Mouse (Mus musculus) adrenal gland, adult 18-20 months (tissue): ENCODE data around the gene Rab11fip3. TPM values are rescaled to one million over a fixed set of nuclear protein-coding genes. Genes with fewer than 3 reads are reported as not detected.
"Not testable (repeated sequence)": the region's sequence is repeated elsewhere in the genome, so short reads cannot be mapped to it uniquely, and the experiment has no call there.

Source experiments
- DNase-seq, 2 experiments: peaks; one replicate each; pipeline ENCODE4 v3.0.0; 2021 to 2022; ENCODE audit warnings: low spot score in 2 of 2
- total RNA-seq, 2 experiments: library from RNA; stranded (reverse); gene quantifications; 1 replicate in 1 of 2; 2 replicates in 1 of 2; pipeline ENCODE4 v1.2.3; 2021

The Rab11fip3 gene
- total RNA-seq, 2 experiments from 2014 or later, result 22.6 to 24.6 TPM

GRCm38 (mm10) chr17:26042599-26043248 is 26.6 kb downstream of the Rab11fip3 start:
- DNase-seq, result no peak

GRCm38 (mm10) chr17:26041111-26041802 is 28.1 kb downstream of the Rab11fip3 start:
- DNase-seq, result peak; percentile 49 to 52

GRCm38 (mm10) chr17:26040711-26041110 is 28.6 kb downstream of the Rab11fip3 start:
- not testable (repeated sequence) for DNase-seq

- no peak for DNase-seq
Measured at GRCm38 (mm10) chr17:26032037-26032436, 37.3 kb downstream of the Rab11fip3 start.

- no peak for DNase-seq
Measured at GRCm38 (mm10) chr17:26031583-26031982, 37.8 kb downstream of the Rab11fip3 start.

- no peak for DNase-seq
Measured at GRCm38 (mm10) chr17:26028261-26028660, 41.1 kb downstream of the Rab11fip3 start.

- no peak for DNase-seq
Measured at GRCm38 (mm10) chr17:26024674-26025073, 44.7 kb downstream of the Rab11fip3 start.

- DNase-seq, result no peak
Measured at GRCm38 (mm10) chr17:26023966-26024365, 45.4 kb downstream of the Rab11fip3 start.

GRCm38 (mm10) chr17:26023181-26023580 is 46.2 kb downstream of the Rab11fip3 start:
- DNase-seq, result no peak

GRCm38 (mm10) chr17:26021728-26022341 is 47.5 kb downstream of the Rab11fip3 start:
- DNase-seq, result no peak

- no peak for DNase-seq
Measured at GRCm38 (mm10) chr17:26020848-26021347, 48.5 kb downstream of the Rab11fip3 start.

- no peak for DNase-seq
Measured at GRCm38 (mm10) chr17:26018388-26018787, 51.0 kb downstream of the Rab11fip3 start.

GRCm38 (mm10) chr17:26017949-26018348 is 51.4 kb downstream of the Rab11fip3 start:
- DNase-seq, result no peak

- no peak for DNase-seq
Measured at GRCm38 (mm10) chr17:26017021-26017420, 52.3 kb downstream of the Rab11fip3 start.

GRCm38 (mm10) chr17:26013711-26014110 is 55.6 kb downstream of the Rab11fip3 start:
- DNase-seq, result no peak

GRCm38 (mm10) chr17:26011841-26012460 is 57.4 kb downstream of the Rab11fip3 start:
- DNase-seq, result peak; percentile 58 to 68

GRCm38 (mm10) chr17:26009540-26009939 is 59.8 kb downstream of the Rab11fip3 start:
- peak; percentile 55 to 69 for DNase-seq

GRCm38 (mm10) chr17:26008787-26009186 is 60.6 kb downstream of the Rab11fip3 start:
- DNase-seq, result no peak

- no peak for DNase-seq
Measured at GRCm38 (mm10) chr17:26008331-26008730, 61.0 kb downstream of the Rab11fip3 start.

GRCm38 (mm10) chr17:26007646-26008045 is 61.7 kb downstream of the Rab11fip3 start:
- no peak for DNase-seq

GRCm38 (mm10) chr17:26005731-26006450 is 63.5 kb downstream of the Rab11fip3 start:
- no peak for DNase-seq
